Mouse (Mus musculus) intestine, embryonic 14.5 days (tissue): ENCODE results near the gene Neurl3. TPM values are rescaled to one million over a fixed set of nuclear protein-coding genes. Genes with fewer than 3 reads are reported as not detected.

Experiments
- ATAC-seq: fragments of 200-750 bp; cut with Nextera tagmentation; replicated peaks from 2 replicates; pipeline ENCODE4 v1.8.0; 2017; ENCODE audit warnings: low read depth, moderate number of reproducible peaks, moderate TSS enrichment, moderate library complexity; ENCODE audit not compliant: low FRiP score, low TSS enrichment
- DNase-seq: peaks from one replicate; pipeline ENCODE4 v3.0.0-alpha.2; 2018; ENCODE audit warnings: low spot score
- H3K27ac ChIP-seq: fragments of 300-500 bp; sonication (generic); 2 replicates; pipeline ENCODE4 v1.5.1; 2014; ENCODE audit warnings: low read depth, mild to moderate bottlenecking, control low read depth
- H3K27me3 ChIP-seq: fragments of 300-500 bp; sonication (generic); replicated peaks from 2 replicates; pipeline ENCODE4 v1.6.1; 2014; ENCODE audit warnings: low read length, control low read depth; ENCODE audit not compliant: control insufficient read depth, insufficient read depth
- H3K36me3 ChIP-seq: fragments of 300-500 bp; sonication (generic); 2 replicates; pipeline ENCODE4 v1.6.1; 2014; ENCODE audit warnings: low read length, control low read depth; ENCODE audit not compliant: control insufficient read depth, insufficient read depth
- H3K4me1 ChIP-seq: fragments of 300-500 bp; sonication (generic); replicated peaks from 2 replicates; pipeline ENCODE4 v1.6.1; 2014; ENCODE audit warnings: low read length, control low read depth, mixed read lengths; ENCODE audit not compliant: control insufficient read depth, insufficient read depth
- H3K4me2 ChIP-seq: fragments of 300-500 bp; sonication (generic); 2 replicates; pipeline ENCODE4 v1.6.1; 2014; ENCODE audit warnings: low read length
- H3K4me3 ChIP-seq: fragments of 300-500 bp; sonication (generic); 2 replicates; pipeline ENCODE4 v1.5.1; 2014; ENCODE audit warnings: low read depth, low read length, control low read depth, mixed read lengths
- H3K9ac ChIP-seq: fragments of 300-500 bp; sonication (generic); 2 replicates; pipeline ENCODE4 v1.6.1; 2014; ENCODE audit warnings: mild to moderate bottlenecking, low read length
- H3K9me3 ChIP-seq: fragments of 300-500 bp; sonication (generic); 2 replicates; pipeline ENCODE4 v1.6.1; 2016; ENCODE audit warnings: low read length, control low read depth; ENCODE audit not compliant: control insufficient read depth
- WGBS: fragments of 180-500 bp; shearing (Covaris S2); extraction: QIAGEN DNeasy Blood & Tissue Kit; methylation state at CpG from one replicate; pipeline ENCODE4 v1.1.7; 2014; 5-methylcytosine and 5-hydroxymethylcytosine counted together
- polyA plus RNA-seq: library from polyadenylated mRNA; unstranded; fragments of >200 nt; fragmentation: Nextera tagmentation; extraction: Ambion mirVana; gene quantifications from 2 replicates; pipeline ENCODE4 v1.2.1, GENCODE M21; 2014

The Neurl3 gene
- polyA plus RNA-seq, 1 experiment from 2014 or later: 16.2 TPM

DNA sequence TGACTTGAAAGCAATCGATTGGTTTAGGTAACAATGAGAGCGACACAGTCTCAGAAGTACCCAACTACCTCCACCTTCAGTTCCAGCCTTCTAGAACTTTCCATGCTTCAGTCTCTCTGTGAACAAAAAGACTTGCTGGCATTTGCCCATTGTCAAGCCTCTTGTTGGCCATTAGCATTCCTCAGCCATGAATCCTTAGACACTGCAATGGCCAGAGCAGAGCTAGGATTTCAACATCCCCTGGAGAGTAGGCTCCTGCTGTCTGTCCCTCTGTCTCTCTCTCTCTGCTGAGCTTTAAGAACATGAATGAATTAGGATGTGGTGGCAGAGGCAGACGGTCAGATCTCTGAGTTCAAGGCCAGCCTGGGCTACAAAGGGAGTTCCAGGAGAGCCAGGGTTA is 6.5 kb upstream of the Neurl3 start:
- WGBS: 84% methylated on average over 3 of the region's 3 CpGs
- Histone ChIP-seq H3K4me3 (no peak overlapping the region), H3K9me3 (no peaks in the 10 kb centered on the region), H3K27ac (no peak overlapping the region), H3K9ac (no peak overlapping the region), H3K4me1 (no peaks in the 10 kb centered on the region), H3K36me3 (no peaks in the 10 kb centered on the region), H3K27me3 (no peaks in the 10 kb centered on the region), H3K4me2 (no peak overlapping the region)
- DNase-seq (no peak), ATAC-seq (no peak)

DNA sequence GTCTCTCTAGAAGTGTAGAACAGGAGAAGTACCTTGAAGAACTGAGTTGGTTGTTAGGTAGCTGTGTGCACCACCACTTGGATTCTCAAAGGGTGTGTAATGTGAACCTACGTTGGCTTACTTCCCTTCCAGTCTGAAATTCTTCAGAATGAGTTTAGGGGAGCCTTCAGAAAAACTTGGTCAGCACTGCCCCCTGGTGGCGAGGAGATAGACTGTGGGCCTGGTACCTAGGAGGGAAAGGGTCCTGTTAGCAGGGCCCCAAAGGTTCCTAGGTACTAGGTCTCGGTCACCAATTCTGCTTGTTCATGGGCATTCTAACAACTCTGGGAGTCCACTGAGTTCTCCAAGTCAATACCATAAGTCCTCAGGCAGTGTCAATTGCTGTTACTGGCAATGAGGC is 4.7 kb upstream of the Neurl3 start:
- Histone ChIP-seq H3K9ac (no peak overlapping the region), H3K27ac (no peak overlapping the region), H3K36me3 (no peaks in the 10 kb centered on the region), H3K27me3 (no peaks in the 10 kb centered on the region), H3K4me3 (no peak overlapping the region), H3K4me1 (0 out of 2 replicates have a peak, but pooled peaks cover 4% of the 10 kb centered on the region), H3K4me2 (no peak overlapping the region), H3K9me3 (no peaks in the 10 kb centered on the region)
- ATAC-seq (no peak), DNase-seq (peak; percentile 92)
- 15% methylated on average over 3 of the region's 3 CpGs for WGBS

DNA sequence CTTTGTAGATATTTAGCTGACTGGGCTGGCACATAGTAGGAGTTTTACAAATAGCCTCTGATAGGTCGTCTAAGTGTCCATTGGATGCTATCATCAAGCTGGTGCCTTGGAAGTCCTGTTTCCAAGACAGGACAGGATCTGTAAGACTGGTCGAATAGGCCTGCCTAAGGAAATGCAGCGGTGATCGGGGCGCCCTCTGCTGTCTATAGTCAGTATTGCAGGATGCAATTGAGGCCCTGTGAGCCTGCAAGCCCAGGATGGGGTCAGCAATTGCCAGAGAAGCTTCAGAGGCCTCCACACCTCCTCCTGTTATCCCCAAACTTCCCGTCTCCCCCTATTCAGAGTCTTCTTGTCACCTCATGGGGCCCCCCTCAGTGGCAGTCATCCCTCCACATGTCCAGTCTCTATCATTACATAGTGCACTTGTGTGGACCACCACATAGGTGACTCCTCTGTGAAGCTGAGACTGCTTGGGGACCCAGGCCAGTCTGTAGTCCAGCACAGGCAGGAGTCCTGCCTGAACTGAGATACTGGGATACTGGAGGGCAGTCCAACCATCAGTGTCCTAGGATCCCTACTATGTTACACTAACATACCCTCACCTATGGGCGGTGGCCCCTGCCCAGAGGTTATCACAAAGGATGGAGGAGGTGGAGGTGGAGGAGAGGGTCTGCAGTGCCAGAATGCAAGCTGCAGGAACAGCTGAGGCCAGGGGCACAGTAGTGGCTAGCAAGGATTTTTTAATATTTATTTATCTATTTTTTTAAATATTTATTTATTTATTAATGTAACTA is 3.0 kb upstream of the Neurl3 start:
- Histone ChIP-seq H3K27ac (no peak overlapping the region), H3K4me1 (peaks cover 17% of the 10 kb centered on the region), H3K36me3 (no peaks in the 10 kb centered on the region), H3K27me3 (no peaks in the 10 kb centered on the region), H3K4me3 (no peak overlapping the region), H3K9me3 (no peaks in the 10 kb centered on the region), H3K9ac (no peak overlapping the region), H3K4me2 (no peak overlapping the region)
- WGBS: 24% methylated on average over 7 of the region's 7 CpGs
- ATAC-seq (no peak), DNase-seq (peak; percentile 94)

DNA sequence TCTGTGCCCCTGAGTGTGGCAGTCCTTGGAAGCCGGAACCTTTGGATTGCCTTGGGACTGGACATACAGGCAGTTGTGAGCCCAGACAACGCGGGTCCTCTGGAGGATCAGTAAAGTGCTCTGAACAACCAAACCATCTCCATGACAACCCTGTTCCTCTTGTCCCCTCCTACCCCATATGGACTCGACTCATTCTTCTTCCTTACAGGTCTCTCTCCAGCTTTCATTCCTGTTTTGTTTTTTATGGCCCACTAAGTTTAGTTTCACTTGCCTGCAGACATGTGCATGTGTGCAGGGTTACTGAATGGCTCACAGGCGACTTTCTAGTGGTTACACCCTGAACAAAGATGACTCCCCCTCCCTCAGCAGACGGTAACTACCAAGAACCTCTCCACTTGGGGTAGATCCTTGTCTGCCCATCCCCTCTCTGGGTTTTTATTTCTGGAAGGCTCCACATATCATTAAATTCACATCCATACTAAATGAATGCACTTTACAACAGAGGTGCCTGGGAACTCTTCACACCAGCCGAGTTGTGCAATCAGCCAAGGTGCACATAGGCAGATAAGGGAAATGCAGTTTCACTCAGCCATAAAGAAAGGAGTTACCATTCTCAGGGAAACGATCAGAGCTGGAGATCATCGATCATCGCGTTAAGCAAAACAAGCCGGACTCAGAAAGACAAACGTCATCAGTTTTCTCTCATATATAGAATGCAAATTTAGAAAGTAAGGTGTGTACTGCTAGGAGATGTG is 1.3 kb upstream of the Neurl3 start:
- no peak overlapping the region for H3K27ac ChIP-seq
- no peak overlapping the region for H3K4me3 ChIP-seq
- H3K4me1 ChIP-seq: peaks cover 31% of the 10 kb centered on the region
- H3K4me2 ChIP-seq: no peak overlapping the region
- 68% methylated on average over 13 of the region's 13 CpGs for WGBS
- no peaks in the 10 kb centered on the region for H3K9me3 ChIP-seq
- H3K36me3 ChIP-seq: no peaks in the 10 kb centered on the region
- H3K27me3 ChIP-seq: no peaks in the 10 kb centered on the region
- ATAC-seq (no peak), DNase-seq (no peak)
- H3K9ac ChIP-seq: no peak overlapping the region

DNA sequence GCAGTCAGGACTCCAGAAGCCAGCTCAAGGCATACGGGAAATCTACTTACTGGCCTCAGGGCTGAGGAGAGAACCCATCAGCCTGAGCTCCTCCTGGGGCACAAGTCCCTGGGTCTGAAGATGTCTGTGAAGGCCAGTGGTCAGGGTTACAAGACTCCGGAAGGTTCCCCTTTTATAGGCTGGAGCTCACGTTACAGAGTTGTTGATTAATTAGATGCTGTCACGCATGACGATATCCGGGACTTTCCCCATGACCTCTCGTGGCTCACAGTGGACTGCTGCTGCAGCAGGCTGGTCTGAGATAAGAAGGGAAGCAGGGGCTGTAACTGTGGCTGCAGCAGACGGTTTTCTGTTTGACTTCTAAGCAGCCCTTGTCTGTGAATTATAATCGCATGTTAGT is 1.2 kb downstream of the Neurl3 start:
- DNase-seq (peak; percentile 72), ATAC-seq (no peak)
- Histone ChIP-seq H3K9me3 (no peaks in the 10 kb centered on the region), H3K4me2 (peak overlapping the region; percentile 38), H3K4me3 (peak overlapping the region; percentile 13; the same call in 1 of the 2 replicates), H3K4me1 (peaks cover 39% of the 10 kb centered on the region), H3K27ac (peak overlapping the region; percentile 83), H3K9ac (peak overlapping the region; percentile 25), H3K27me3 (no peaks in the 10 kb centered on the region), H3K36me3 (no peaks in the 10 kb centered on the region)
- WGBS: 1% methylated on average over 9 of the region's 9 CpGs

DNA sequence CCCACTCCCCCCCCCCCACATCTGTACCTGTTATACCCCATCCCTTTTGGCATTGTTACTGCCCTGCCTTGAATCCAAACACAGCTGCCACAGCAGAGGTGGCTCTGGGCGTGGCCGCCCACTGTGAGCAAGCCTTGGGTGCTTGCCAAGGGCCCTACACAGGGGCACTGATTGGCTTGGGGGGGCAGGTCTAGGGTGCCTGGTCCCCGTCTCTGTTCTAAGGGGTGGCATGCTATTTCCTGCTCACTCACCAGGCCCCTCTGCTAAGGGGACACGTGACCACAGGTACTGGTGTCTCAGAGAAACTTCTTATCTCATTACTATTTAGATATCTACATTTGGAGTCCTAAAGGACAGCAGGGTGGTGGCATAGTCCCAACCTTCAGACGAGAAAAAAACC is 1.9 kb downstream of the Neurl3 start:
- Histone ChIP-seq H3K9me3 (no peaks in the 10 kb centered on the region), H3K36me3 (no peaks in the 10 kb centered on the region), H3K4me1 (peaks cover 39% of the 10 kb centered on the region), H3K4me3 (no peak overlapping the region), H3K27me3 (no peaks in the 10 kb centered on the region), H3K4me2 (peak overlapping the region; percentile 38), H3K9ac (no peak overlapping the region), H3K27ac (peak overlapping the region; percentile 83)
- DNase-seq (peak; percentile 63), ATAC-seq (peak; percentile 33; the same call in 1 of the 2 replicates)
- whole genome bisulfite sequencing: 42% methylated on average over 5 of the region's 5 CpGs

DNA sequence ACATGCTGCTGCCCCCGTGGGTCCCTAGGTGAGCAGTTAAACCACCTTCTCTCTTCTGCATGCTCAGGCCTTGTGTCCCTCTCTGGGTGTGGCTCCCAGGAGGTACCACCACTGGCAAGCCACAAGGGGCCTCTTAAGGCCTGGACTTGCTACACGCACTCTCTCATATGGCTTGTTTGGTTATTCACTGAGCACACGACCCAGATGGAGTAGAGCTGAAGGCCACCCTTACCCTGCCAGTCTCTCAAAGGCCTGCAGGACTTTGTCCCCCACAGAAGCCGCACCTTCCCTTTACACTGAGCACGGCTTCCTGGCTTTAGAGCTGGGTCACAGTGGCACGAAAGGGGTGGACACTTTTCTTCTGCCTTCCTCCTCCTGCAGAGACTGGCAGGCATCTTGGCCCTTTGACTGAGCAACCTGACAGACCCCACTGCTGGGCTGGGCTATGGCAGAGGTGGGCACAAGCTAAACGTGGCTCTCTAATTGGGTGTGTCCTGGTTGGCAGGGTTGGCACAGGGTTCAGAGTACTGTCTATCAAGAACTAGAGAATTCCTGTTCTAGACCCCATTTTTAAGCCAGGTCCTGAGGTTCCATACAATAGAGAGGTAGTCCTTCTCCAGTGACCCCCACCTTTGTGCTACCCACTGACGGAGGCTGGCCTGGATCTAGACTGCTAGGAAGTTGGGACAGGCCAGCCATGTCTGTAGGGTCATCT is 2.8 kb downstream of the Neurl3 start:
- 60% methylated on average over 8 of the region's 8 CpGs for WGBS
- peaks cover 39% of the 10 kb centered on the region for H3K4me1 ChIP-seq

DNA sequence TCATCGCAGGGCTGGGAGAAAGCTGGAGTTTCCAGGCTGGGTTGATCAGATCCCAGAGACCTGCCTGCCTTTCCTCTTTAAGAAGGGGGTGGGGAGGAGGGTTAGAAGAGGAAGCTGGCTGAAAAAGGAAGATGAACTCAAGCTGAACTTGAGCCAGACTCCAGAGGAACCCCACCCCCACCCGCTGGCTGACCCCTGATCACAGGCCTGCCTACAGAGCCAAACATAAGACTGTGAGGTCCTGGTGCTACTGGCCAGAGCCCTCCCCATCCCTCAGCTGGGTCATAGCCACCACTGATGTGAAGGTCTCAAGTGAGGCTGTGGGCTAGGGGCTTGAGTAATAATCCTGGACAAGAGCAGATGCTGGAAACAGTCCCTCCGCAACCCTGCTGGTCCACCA is 3.8 kb downstream of the Neurl3 start:
- H3K4me3 ChIP-seq: no peak overlapping the region
- DNase-seq (no peak), ATAC-seq (peak; percentile 19; the same call in 1 of the 2 replicates)

More for the DNA sequence above, 2.8 kb downstream of the Neurl3 start:
- Histone ChIP-seq H3K36me3 (no peaks in the 10 kb centered on the region), H3K27me3 (no peaks in the 10 kb centered on the region), H3K27ac (peak overlapping the region; percentile 83; the same call in 1 of the 2 replicates), H3K4me2 (peak overlapping the region; percentile 38; the same call in 1 of the 2 replicates), H3K9ac (no peak overlapping the region), H3K9me3 (no peaks in the 10 kb centered on the region), H3K4me3 (no peak overlapping the region)
- DNase-seq (no peak), ATAC-seq (peak; percentile 9; the same call in 1 of the 2 replicates)

More for the DNA sequence above, 3.8 kb downstream of the Neurl3 start:
- Histone ChIP-seq H3K4me2 (0 out of 2 replicates have a peak overlapping the region, but pooled peaks have one; percentile 11), H3K27ac (peak overlapping the region; percentile 24; the same call in 1 of the 2 replicates), H3K4me1 (peaks cover 39% of the 10 kb centered on the region), H3K9me3 (no peaks in the 10 kb centered on the region), H3K27me3 (no peaks in the 10 kb centered on the region), H3K36me3 (no peaks in the 10 kb centered on the region), H3K9ac (no peak overlapping the region)
- WGBS: 33% methylated on average over 3 of the region's 3 CpGs
